Mouse (Mus musculus) gonadal fat pad, adult 2 months (tissue): ENCODE measurements around the gene Mgmt. TPM values are rescaled to one million over a fixed set of nuclear protein-coding genes. Genes with fewer than 3 reads are reported as not detected.

Source experiments
- DNase-seq: peaks from one replicate; pipeline ENCODE4 v3.0.0-alpha.2; 2012; ENCODE audit warnings: low read depth
- polyA plus RNA-seq: library from polyadenylated mRNA; depleted of rRNA; stranded (reverse); fragments of >200 nt; gene quantifications from 2 replicates; pipeline ENCODE4 v1.2.3, GENCODE M21; 2012

The Mgmt gene
- polyA plus RNA-seq, 1 experiment: 5.2 TPM

DNA sequence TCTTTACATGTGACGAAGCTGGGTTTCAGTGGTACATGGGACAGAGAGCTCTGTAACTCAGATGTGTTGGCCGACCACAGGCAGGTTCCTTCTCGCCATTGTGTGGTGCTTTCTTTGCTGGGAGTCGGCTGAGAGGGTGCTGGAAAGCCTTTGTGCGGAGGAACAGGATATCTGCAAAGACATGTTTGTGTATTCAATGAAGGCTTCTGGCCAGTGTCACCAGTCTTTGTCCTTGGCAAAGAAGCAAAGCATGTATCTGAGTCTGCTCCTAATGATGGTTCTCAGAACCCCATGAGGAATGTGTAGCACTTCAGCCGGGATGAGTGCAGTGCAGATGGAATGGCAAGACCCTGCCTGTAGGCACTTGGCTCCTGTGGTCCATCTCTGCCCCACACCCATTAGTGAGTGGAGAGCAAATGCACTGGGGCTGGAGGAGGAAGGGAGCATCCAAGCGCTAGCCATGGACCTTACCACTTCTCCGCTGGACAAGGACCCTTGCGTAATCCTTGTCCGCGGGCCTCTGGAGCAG is 14.3 kb downstream of the Mgmt start:
- no peak for DNase-seq

DNA sequence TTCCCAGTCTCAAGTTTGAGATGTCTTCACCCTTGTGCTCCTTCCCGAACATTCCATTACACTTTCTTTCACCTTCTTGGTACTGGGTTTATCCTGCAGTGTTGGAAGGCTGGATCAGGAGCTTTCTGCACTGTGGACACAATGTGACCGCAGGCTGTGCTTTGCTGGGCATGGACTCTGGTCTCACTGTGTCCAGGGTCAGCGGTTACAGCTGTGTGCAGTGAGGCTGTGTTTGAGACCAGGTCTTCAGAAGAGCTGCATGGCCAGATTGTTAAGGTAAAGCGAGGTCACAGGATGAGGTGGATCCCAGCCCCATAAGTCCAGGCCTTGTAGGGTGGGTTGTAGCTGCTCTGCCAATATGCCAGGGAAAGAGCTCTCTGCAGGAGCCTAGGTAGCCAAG is 18.5 kb downstream of the Mgmt start:
- DNase-seq: no peak

DNA sequence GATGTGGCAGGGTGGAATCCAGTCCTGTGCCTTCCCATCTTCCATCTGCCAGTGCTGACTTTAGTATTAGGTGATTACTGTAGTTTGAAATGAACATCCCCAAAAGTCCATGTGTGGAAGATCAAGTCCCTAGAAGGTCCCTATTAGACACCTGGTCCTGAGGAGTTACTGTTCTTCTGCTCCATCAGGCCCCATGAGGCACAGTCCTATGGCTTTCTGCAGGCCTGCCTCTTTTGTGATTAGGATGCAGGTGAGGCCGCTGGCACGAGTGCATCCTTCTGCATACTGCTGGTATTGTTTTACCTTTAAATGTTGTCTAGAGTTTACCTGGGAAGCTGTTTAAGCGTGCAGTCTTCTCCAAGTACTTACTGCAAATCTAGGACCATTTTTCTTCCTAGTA is 21.6 kb downstream of the Mgmt start:
- DNase-seq: no peak

DNA sequence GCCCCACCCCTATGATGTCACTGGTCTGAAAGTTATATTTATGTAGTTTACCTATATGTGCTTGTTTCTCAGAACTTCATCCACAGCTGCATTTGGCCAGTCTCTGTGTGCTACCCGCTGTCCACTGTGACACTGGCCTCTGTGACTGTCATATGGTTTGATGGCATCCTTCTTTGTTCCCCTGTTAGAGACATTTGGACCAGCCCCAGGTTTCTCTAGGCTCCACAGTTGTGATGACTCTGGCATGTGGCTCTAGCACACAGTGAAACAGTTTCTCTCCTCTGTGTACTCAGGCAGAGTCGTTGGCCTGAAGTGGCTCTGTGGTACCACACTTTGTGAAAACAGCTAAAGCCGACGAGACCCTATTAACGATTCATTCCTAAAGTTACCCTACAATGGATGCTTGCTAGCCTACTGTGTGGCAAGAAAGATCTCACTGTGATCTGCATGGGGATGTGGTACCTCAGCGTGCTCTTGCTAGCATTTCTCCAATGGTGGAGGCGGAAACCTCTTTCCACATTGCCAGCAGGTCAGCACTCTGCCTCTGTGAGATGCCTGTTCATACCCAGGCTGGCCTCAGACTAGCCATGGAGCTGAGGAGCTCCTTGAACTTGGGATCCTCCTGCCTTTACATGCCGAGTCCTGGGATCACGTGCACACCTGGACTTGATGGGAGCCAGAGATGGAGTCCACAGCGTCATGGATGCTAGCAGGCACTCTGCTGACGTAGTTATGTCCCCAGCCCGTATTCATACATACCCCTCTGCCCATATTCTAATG is 26.8 kb downstream of the Mgmt start:
- no peak for DNase-seq

DNA sequence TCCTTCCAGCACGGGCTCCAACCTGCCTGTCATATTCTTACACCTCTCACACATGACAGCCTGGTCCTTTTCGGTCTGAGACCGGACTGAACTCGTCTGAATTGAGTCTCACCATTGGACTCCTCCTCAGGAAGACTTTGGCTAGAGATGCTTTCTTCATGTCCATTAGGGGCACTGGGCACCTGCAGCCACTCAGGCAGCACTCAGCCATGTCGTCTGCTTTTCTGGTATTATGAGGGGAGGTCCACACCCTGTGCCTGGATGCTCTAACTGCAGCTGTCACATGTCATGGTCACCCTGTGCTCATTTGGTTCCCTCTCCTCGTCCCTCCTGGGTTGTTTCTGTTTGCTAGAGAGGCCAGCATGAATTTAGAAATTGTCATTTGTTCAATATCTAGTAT is 27.8 kb downstream of the Mgmt start:
- no peak for DNase-seq

DNA sequence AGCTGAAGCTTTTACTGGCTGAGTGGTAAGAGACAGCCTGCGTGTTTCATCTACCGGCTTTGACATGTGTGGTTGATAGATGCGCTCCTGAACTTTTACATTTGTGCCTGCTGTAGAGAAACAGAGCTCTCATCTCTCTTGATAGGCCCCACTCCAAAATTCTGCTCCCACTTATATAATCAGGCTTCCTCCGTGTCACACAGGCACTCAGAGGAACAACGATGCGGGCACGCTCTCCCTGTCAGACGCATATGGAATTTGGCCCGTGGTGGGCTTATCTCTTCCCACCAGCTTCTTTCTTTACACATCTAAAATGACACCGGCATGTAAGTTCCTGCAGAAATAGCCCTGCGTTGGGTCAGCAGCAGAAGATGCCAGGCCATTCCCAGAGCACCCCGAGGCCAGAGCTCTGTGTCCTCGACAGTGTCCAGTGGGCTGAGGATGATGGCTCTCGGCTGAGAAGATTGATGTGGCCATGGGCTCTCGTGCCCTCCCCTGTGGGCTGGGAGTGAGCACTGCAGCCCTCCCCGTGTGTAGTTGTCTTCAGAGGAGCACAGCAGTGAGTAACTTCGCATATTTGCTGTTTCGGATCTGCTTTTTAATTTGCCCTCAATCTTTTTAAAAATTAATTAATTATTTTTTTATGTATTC is 30.3 kb downstream of the Mgmt start:
- no peak for DNase-seq

DNA sequence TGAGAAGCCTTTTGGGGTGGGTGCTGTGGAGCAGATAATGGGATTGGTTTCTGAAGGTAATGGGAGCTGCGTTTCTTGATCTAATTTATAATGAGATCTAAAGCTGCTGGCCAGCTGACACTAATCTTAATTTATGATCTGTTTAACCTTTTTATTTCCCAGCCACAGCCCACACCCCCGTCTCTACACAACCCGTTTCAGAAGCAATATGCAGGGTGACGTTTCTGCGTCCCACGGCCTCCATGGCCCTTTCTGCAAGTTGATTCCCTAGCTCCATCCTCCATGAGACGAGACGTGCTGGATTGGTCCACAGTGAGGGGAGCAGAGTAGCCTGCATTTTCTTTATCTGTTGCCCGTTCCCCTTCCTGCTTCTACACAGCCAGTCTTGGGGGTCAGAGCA is 31.8 kb downstream of the Mgmt start:
- DNase-seq: no peak

DNA sequence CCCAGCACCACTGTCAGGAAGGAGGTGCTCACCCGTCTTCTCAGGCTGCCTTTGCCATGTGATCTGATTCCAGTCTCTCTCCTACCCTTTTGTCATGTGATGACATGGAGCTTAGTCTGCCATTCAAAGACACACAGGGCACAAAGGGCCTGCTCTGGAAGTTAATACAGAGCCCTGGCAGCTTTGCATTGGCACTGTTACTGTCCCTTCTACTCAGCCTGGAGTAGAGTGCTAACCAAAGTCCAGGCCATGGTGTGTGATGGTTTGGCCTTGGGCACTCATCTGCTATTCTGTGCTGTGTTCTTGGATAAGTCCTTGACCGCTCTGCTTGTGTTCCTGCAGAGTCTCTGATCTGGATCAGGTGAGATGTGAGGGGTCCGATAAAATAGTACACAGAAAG is 36.0 kb downstream of the Mgmt start:
- DNase-seq: no peak

DNA sequence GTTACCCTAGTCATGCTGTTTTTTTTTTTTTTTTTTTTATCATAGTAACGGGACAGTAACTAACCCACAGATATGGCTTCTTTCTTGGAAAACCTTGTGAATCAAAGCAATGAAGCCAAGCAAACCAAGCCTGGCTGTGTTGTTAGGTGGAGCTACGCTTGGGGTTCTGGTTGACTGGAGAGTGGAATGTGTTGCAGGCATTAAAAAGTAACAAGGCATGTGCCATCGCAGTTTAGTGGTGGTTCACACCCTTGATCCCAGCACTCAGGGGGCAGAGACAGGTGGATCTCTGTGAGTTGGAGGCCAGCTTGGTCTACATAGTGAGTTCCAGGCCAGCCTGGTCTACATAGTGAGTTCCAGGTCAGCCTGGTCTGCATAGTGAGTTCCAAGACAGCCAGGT is 39.0 kb downstream of the Mgmt start:
- DNase-seq: no peak

DNA sequence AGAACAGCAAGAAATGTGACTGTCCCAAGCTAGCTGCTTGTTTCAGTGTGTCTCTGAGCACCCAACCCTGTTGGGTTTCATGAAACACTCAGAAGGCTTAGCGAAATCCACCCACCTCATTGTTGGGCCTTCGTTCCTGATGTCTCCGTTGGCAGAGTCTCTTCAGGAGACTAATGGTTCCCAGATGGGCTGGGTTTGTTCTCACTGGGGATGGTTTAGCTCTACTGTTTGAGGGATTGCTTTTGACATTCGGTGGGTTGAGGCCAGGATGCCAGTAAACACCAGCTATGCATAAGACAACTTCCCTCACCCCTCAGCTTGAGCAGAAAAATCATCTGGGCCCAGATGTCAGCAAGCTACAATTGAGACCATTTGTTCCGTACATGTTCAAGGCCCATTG is 39.9 kb downstream of the Mgmt start:
- DNase-seq: no peak

DNA sequence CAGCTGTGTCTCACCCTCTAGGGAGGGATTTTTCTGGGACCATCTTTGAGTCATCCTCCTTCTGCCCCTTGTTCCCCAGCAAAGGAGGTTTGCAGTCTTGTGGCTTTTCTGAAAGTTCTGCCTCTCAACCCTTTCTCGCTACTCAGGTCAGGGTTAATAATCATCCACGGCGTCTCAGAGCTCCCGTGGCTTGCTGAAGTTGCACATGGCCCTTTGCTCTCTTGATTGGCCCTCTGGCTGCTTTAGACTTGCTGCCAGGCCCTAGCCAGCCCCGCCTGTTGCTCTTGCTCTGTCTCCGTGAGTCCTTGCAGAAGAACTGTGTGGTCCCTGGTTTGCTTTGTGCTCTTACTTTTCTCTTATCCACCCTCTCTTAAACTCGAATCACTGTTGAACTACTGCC is 40.4 kb downstream of the Mgmt start:
- no peak for DNase-seq

DNA sequence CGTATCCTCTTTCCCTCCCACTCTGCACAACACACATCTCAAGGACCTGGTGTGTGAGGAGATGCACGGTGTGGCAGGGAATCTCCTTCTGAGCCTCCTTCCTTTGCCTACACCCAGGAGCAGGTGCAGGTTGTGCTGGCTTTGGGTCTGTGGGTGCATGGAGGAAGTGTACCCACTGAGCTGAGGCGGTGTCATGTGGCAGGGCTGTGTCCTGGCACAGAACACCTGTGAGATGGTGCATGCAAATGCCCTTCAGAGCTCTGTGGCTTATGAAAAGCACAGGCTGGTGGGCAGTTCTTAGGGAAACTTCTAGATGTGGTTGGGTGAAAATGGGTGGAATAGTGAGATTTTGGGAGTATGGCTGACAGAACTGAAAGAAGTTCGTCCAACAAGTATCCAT is 44.0 kb downstream of the Mgmt start:
- no peak for DNase-seq

DNA sequence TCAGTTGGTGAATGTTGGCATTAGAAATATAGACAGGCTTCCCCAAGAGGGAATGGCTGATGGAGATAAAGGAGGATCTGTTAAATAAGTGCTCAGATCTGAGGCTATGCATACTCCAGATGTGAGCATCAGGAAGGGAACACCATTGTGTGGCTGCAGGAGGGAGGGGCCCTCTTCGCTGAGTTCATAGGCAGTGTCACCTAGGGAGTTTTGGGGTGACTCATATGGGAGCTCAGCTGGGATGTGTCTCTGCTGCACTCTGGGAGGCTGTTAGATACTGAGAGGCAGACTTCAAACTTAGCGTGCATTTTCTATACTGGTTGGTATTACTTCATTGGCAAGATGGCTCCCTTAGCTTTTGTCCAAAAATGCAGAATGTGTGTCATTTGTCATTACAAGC is 48.0 kb downstream of the Mgmt start:
- no peak for DNase-seq

DNA sequence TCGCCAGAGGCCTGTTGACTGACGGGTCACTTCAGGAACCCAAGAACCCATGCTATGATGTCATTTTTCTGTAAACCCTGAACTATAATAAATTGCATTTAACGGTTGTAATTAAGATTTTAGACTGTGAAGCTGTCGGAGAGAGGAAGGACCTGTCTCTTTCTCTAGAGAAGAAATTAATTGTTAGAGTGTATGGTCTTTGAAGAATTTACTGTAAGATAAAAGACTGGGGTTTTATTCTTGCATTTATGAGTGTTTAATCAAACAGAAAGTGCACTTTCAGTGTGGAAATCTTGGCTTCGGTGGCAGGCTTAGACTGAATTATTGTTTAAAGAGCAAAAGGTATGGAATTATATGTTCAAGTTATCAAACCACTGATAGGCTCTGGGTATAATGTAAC is 49.5 kb downstream of the Mgmt start:
- DNase-seq: no peak

DNA sequence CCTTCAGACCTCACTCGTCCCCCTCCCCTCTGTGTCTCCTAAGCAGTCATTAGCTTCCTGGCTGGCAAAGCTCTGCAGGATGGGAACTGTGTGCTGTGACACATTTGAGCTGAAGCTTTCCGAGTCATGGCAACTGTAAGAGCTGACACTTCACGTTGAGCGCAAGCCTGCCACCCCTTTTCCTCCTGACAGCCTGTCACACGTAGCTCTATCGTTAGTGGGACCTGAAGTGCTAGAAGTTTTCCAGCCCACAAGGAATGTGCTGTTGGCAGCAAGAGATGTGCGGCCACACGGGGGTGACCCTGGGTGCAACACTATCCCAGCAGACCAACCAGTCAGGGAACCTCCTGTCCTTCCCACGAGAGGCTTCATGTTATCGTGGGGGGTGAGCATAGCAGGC is 51.3 kb downstream of the Mgmt start:
- no peak for DNase-seq

DNA sequence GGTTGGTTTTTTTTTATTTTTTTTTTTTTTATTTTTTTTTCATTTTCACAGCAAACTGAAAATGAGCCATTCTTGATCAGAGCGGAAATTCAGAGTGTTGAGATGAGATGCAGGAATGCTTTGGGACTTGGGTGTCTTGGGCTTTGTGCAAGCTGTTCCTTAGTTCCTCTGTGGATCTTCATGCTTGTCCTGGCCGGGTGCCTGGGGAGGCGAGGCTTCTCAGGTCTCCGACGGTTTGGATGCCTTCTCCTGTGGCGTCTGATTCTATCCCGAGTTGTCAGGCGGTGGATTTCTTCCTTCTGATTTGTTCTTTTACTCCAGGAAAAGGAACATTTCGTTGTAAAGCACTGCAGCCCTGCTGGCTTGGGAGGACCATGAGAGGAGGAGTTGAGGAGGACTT is 51.7 kb downstream of the Mgmt start:
- DNase-seq: no peak

DNA sequence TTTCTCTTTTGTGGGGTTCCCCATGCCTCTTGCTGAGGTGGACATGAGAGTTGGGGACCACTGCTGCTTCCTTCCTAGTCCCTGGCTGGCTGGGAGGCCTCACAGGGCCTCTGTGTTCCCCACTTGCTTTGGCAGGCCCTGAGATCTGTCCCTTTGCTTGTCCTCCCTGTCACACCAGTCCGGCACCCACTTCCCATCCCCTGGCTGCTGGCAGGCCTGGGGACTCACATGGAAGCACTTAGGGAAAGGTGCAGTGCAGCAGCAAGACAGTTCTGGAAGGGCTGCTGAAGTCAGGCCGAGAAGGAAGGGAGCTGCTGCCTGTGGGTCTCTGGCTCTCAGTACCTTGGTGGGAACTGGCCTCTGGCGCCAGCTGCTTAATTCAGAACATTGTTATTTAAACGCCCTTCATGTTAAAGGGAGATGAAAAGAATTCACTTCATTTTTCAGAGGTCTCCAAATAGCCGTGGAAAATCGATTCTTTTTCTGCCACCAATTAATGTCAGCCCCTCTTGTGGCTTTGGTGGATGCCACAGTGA is 53.9 kb downstream of the Mgmt start:
- DNase-seq: no peak

DNA sequence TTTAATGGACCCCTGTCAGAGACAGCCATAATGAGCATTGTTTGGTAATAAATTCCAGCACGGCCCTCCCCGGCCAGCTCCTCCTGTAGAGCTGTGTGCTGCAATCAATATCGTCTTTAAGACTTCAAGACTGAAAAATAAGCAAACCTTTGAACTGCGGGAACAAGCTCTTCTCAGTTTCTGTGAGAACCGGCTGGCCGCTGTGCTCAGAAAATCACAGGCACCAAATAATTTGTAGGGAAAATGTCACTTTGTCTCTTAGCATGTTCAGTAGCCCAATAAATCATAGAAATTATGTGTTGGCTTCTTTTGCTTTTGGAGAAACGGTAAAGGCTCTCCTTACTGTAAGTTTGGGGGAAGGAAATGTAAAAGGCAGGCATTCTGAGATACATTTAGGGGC is 58.2 kb downstream of the Mgmt start:
- no peak for DNase-seq

DNA sequence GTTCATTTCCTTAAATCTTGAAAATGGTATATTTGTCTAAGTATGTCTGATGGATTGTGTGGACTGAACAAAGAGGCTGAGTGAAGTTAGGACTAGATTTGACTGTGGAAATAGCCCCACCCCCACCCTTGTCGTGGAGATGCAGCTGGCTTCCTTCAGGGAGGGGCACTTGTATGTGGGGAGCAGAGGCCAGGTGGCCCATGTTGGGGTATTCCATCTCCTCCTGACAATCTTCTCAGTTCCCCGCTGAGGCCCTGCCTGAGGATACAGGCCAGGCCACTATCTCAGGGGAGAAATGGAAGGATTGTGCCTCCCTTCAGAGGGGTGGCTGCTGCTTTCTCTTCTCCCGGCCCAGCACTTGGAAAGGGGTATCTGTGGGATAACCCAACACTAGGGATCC is 58.8 kb downstream of the Mgmt start:
- DNase-seq: no peak

DNA sequence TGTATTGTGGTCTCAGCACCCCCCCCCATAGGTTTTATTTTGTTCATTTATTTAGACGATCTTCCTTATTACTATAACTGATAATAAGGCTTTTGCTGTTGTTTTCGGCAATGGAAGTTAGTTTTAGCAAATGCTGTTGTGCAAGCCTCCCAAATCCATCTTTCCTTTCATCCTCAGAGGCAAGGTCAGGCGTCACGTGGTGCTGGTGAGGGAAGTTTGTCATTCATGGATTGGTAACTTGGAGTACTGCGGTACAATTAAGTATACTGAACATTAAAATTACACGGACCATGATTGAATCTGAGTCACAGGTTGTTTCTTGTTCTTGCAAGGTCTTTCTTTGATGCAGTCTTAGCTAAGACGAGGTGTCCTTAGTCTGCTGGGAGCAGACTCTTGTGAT is 77.9 kb downstream of the Mgmt start:
- no peak for DNase-seq

DNA sequence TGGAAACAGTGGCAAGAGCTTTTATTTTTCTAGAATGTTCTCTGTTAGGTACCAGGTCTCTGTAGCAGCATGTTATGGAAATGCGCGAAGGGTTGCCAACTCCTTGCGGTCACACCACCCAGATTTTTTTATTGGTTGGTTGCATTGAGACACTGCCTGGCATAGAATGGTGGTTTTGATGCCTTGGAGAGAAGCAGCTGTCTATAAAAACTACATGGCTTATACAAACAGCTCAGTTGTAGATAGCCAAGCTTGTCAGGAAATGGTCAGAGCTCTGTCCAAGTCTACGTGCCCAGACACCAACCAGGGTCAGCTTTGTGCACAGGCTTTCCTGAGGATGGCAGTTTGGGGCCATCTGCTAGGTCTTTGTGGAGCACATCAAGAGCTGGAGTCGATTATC is 80.6 kb downstream of the Mgmt start:
- peak; percentile 61 for DNase-seq

DNA sequence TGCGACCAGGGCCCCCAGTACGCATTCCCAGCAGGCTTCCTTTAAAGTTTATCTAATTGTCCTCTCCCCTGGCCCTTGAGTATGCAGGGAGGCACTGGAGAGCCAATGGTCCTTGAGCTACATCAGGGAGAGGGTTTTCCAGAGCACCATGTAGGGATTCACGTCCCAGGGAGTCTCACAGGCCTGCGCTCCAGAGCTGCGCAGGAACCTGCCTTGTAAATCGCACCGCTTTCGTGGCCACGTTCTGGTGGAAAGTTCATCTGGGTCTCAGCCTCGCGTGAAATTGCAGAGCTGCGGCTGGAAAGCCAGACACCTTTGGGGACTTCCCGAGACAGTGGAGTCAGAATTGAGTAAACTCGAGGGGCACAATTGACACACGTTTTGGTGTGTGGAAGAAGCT is 103.0 kb downstream of the Mgmt start:
- no peak for DNase-seq

DNA sequence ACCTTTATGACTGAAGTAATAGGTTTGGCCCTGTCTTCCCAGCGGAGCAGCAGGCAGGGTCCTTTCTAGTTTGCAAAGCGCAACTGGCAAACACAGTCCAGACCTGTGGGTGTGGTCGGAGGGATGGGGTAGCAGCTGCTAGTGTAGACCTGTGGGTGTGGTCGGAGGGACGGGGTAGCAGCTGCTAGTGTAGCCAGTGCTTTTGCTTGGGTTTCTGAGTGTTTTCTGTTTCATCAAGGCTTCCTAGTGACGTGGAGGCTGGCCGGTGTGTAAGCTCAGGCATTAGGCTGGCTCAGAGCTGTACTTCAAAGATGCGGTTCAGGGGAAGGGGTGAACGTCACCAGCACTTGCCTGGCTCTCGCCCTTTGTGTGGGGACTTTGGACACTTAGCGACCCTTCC is 106.3 kb downstream of the Mgmt start:
- no peak for DNase-seq
